Mouse (Mus musculus) common myeloid progenitor, adult 5-6 weeks (primary cell): Measurements from ENCODE around the gene Rragb. TPM values are rescaled to one million over a fixed set of nuclear protein-coding genes. Genes with fewer than 3 reads are reported as not detected.

Source experiments
- ATAC-seq: replicated peaks from 2 replicates; pipeline ENCODE4 v1.8.0; 2016; ENCODE audit warnings: low read depth, mild to moderate bottlenecking, moderate TSS enrichment, inconsistent platforms; ENCODE audit not compliant: poor library complexity, severe bottlenecking
- total RNA-seq: library from RNA; stranded (forward); fragments of 200-1000, 187-1606 nt; gene quantifications from 2 replicates; pipeline ENCODE4 v1.2.3, GENCODE M21; 2017

Gene Rragb
- total RNA-seq = 10.2 and 11.2 TPM in 2 replicates

DNA sequence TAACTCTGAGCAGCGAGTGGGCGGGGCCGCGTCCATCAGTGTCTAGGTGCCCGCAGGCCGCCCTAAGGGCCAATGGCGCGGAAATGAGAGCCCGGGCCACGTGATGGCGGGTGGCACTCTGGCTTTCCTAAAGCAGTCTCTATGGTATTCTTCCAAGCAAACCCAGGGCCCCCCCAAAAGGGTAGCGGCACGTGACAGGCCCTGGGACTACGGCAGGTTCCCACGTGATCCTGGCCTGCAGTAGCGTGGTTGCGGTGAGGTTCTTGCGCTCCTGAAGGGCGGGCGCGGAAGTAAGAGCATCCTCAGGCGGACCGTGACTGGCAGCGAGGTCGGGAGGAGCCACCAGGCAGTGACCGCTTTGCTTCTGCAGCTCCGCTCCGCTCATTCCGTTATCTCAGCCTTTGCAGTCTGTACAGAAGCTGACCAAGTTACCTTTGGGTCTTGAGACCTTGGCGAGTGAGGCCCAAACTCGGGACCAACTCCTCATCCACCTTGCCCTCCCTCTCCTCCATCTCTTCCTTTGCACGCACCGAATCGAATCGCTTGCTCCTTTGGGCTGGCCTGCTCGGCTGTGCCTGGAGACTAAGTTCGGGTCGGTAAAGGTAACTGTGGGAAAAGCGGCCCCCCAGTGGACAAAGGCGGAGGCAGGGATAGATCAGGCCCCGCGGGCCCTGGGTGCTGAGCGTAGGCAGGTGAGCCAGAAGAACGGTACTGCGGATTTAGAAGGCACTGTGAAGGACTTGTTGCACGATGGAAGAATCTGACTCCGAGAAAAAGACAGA is at the start of gene Rragb:
Gene Rragb, plus strand, starts transcription at position 248 of the 782 bp plus-strand sequence.
- peak; percentile 98 for ATAC-seq

DNA sequence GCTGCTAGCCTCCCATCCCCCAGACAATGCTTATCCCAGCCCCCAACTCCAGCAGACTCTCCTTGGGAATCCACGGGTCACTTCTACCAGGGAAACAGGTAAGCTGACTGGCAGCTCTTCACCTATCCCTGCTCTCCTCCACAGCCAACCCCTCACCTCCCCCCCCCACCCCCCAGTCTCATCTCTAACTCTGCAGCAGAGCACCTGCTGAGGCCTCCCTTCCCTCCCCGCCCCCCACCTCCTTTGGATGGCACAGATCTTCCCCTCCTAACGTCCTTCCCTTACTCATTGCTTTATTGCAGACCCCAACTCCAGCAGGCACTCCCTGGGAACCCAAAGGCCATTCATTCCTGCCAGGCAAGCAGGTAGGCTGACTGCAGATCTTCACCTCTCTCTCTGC is 21.3 kb upstream of the Rragb start, which contains the start of gene Foxr2:
Gene Foxr2, plus strand, starts transcription at position 301 of the 400 bp plus-strand sequence.
- no peak for ATAC-seq

DNA sequence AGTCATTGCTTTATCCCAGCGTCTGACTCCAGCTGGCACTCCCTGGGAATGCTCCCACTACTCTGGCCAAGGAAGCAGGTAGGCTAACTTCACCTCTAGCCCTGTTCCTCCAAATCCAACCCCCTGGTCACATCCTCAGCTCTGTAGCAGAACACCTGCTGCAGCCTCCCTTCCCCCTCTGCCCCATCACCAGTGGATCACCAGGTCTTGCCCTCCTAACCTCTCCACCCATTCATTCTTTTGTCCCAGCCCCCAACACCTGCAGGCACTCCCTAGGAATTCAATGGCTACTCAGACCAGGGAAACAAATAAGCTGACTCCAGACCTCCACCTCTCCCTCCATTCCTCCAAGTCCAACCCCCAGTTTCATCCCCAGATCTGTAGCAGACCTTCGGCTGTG is 20.8 kb upstream of the Rragb start:
- ATAC-seq = no peak

DNA sequence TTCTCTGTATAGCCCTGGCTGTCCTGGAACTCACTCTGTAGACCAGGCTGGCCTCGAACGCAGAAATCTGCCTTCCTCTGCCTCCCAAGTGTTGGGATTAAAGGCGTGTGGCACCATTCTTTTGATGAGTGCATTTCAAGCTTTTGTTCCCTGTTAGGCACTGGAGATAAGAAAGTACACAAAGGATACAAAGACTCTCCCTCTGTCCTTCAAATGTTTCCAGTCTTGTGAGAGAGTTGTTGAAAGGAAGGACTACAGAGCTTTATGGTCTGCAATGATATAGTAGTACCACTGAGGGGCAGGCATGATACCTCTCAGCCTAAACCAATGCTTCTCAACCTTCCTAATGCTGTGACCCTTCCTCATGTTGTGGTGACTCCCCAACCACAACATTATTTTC is 2.9 kb downstream of the Rragb start:
- no peak for ATAC-seq

DNA sequence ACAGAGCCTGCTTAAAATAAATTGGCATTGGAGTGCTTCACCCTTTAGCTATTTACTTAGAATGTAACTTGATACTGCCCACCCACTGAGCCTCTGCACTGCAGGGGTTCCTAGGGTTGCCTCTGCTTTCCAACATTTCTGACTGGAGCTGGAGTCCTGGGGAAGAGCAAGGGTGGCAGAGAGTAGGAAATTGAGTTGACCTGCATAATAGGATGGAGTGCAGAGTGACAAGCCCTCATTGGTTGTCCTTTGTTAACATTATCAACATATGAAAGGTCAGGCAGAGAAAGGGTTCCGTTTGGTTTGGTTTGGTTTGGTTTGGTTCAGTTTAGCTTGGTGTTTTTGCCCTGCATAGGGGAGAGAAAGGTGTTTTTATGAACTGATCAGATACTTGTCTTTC is 12.0 kb downstream of the Rragb start:
- ATAC-seq = no peak

DNA sequence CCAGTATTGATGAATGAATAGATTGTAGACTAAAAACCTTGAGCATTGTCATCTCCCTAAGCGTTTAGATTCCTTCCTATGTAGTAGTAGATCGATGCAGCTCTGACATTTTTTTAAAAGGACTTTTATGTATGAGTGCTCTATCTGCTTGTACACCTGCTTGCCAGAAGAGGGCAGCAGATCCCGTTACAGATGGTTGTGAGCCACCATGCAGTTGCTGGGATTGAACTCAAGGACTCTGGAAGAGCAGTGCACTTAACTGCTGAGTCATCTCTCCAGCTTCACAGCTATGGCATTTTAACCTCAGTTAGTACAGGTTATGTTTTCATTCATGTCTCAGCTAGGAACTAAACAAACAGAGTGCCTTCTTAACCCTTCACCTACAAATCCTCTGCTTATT is 15.5 kb downstream of the Rragb start:
- ATAC-seq = peak; percentile 71

DNA sequence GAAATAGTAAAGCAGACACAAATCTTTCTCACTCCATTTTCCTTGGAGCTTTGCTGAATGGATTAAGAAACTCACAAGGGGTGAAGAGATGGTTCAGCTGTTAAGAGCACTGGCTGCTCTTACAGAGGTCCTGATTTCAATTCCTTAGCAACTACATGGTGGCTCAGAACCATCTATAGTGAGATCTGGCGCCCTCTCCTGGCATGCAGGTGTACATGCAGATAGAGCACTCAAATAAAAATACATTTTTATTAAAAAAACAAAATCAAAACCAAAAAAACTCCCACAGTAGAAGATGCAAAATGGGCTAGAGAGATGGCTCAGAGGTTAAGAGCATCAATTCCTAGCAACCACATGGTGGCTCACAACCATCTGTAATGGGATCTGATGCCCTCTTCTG is 35.0 kb downstream of the Rragb start:
- no peak for ATAC-seq

DNA sequence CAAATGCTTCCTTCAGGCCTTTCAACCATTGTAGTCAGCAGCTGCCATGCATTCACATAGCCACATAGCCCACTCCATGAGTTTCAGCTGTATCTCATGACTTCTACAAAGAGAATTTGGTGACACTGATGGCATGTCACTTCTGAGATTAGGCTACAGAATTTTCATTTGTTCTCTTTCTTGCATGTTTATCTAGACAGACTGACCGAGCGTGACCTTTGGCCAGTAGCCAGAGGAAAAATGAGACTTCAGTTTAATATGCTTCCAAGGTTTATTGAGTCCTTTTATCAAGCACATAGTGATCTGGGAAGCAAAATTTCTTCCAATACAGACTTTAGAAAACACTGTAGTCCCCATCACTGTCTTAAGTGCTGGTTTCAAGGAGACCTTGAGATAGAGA is 42.4 kb downstream of the Rragb start:
- ATAC-seq = no peak

DNA sequence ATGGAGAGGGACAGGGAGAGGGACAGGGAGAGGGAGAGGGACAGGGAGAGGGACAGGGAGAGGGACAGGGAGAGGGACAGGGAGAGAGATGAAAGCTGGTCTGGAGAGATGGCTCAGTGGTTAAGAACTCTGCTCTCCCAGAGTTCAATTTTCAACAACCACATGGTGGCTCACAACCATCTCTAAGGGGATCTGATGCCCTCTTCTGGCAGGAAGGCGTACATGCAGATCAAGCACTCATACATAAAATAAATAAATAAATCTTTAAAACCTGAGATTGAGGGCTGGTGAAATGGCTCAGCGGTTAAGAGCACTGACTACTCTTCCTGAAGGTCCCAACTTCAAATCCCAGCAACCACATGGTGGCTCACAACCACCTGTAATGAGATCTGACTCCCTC is 59.4 kb downstream of the Rragb start:
- 0 out of 2 replicates have a peak, but pooled peaks have one; percentile 42 for ATAC-seq

DNA sequence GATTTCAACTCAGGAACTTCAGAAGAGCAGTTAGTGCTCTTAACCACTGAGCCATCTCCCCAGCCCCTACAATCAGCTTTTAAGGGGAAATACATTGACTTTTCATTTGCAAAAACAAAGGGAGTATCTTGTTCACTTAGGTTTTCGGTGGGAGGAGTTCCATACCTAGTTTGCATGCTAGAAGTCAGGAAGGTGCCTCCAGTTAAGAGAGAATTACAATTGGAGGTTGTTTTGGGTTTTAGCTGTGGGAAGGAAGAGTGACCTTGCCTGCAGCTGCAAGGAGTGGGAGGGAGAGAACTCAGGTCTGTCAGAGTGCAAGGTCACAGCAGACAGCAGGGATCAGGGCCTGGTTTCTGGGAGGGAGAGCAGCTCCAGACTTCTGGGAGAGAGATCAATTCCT is 71.3 kb downstream of the Rragb start:
- no peak for ATAC-seq

Other genes with a start within 250 kb of the Rragb start
- 1.1 and 1.3 TPM in 2 replicates for gene Usp51, start 133.5 kb upstream of the Rragb start, total RNA-seq
- gene Mageh1, start 102.4 kb upstream of the Rragb start, total RNA-seq = 1.9 and 2.1 TPM in 2 replicates
- not detected in 2 replicates for gene Foxr2, start 21.2 kb upstream of the Rragb start, total RNA-seq
- gene Klf8, start 97.5 kb downstream of the Rragb start, total RNA-seq = 1.9 and 3.6 TPM in 2 replicates